Mouse (Mus musculus): Measurements from ENCODE around the gene Syt13.

Syt13 gene

GRCm38 (mm10) chr2:92914933-92915553 is at the start of gene Syt13:
Gene Syt13 (plus strand): TSS chr2:92915098.
- peak; percentile 65 to 68 for DNase-seq

GRCm38 (mm10) chr2:92866616-92867015 is 48.3 kb upstream of the Syt13 start:
- DNase-seq: no peak

- DNase-seq: no peak
Observed at GRCm38 (mm10) chr2:92870139-92870836, 44.6 kb upstream of the Syt13 start.

GRCm38 (mm10) chr2:92871093-92871686 is 43.7 kb upstream of the Syt13 start:
- DNase-seq: no peak

GRCm38 (mm10) chr2:92872652-92873051 is 42.2 kb upstream of the Syt13 start:
- DNase-seq: no peak

GRCm38 (mm10) chr2:92874592-92874991 is 40.3 kb upstream of the Syt13 start:
- peak; percentile 17 to 39 for DNase-seq

- no peak for DNase-seq
Observed at GRCm38 (mm10) chr2:92877488-92877887, 37.4 kb upstream of the Syt13 start.

GRCm38 (mm10) chr2:92883039-92883911 is 31.6 kb upstream of the Syt13 start:
- DNase-seq: peak; percentile 33 to 72

- DNase-seq: peak; percentile 45 to 71
Observed at GRCm38 (mm10) chr2:92883912-92884243, 31.0 kb upstream of the Syt13 start.

- DNase-seq: no peak
Observed at GRCm38 (mm10) chr2:92884976-92885375, 29.9 kb upstream of the Syt13 start.

- no peak for DNase-seq
Observed at GRCm38 (mm10) chr2:92886862-92887261, 28.0 kb upstream of the Syt13 start.

- no peak for DNase-seq
Observed at GRCm38 (mm10) chr2:92892524-92892923, 22.4 kb upstream of the Syt13 start.

- DNase-seq: no peak
Observed at GRCm38 (mm10) chr2:92903650-92904049, 11.2 kb upstream of the Syt13 start.

GRCm38 (mm10) chr2:92904307-92904859 is 10.5 kb upstream of the Syt13 start:
- peak in 1 of 2 experiments; percentile 46 for DNase-seq

- DNase-seq: peak; percentile 28 to 32
Observed at GRCm38 (mm10) chr2:92910371-92910770, 4.5 kb upstream of the Syt13 start.

GRCm38 (mm10) chr2:92912312-92912711 is 2.6 kb upstream of the Syt13 start:
- DNase-seq: no peak

GRCm38 (mm10) chr2:92913295-92913694 is 1.6 kb upstream of the Syt13 start:
- no peak for DNase-seq

- no peak for DNase-seq
Observed at GRCm38 (mm10) chr2:92915659-92916631, 1.0 kb downstream of the Syt13 start.

GRCm38 (mm10) chr2:92917405-92918142 is 2.7 kb downstream of the Syt13 start:
- DNase-seq: peak in 1 of 2 experiments; percentile 23

GRCm38 (mm10) chr2:92920709-92921108 is 5.8 kb downstream of the Syt13 start:
- no peak for DNase-seq
